Mouse (Mus musculus) lung, postnatal 0 days (tissue): ENCODE data around the gene Aph1a. TPM values are rescaled to one million over a fixed set of nuclear protein-coding genes. Genes with fewer than 3 reads are reported as not detected.

ENCODE experiments used
- ATAC-seq: fragments of 200-750 bp; cut with Nextera tagmentation; 2 replicates; pipeline ENCODE4 v1.8.0; 2017; ENCODE audit warnings: moderate library complexity
- DNase-seq: peaks from one replicate; pipeline ENCODE4 v3.0.0-alpha.2; 2016; ENCODE audit warnings: low spot score
- H3K27ac ChIP-seq: fragments of 300-500 bp; sonication (generic); 2 replicates; pipeline ENCODE4 v1.5.1; 2014; ENCODE audit warnings: antibody characterized with exemption, mild to moderate bottlenecking, low read length, mixed read lengths
- H3K27me3 ChIP-seq: fragments of 300-500 bp; sonication (generic); replicated peaks from 2 replicates; pipeline ENCODE4 v1.6.1; 2014; ENCODE audit warnings: low read length, mixed read lengths; ENCODE audit not compliant: insufficient read depth
- H3K36me3 ChIP-seq: fragments of 300-500 bp; sonication (generic); 2 replicates; pipeline ENCODE4 v1.6.1; 2014; ENCODE audit warnings: low read length, mixed read lengths; ENCODE audit not compliant: insufficient read depth
- H3K4me1 ChIP-seq: fragments of 300-500 bp; sonication (generic); 2 replicates; pipeline ENCODE4 v1.6.1; 2014; ENCODE audit warnings: antibody characterized with exemption, low read depth, low read length, mixed read lengths; ENCODE audit not compliant: insufficient read depth
- H3K4me2 ChIP-seq: fragments of 300-500 bp; sonication (generic); replicated peaks from 2 replicates; pipeline ENCODE4 v1.6.1; 2014; ENCODE audit warnings: low read depth, mild to moderate bottlenecking, low read length, moderate library complexity, mixed read lengths
- H3K4me3 ChIP-seq: fragments of 300-500 bp; sonication (generic); 2 replicates; pipeline ENCODE4 v1.5.1; 2014; ENCODE audit warnings: low read depth, low read length
- H3K9ac ChIP-seq: fragments of 300-500 bp; sonication (generic); replicated peaks from 2 replicates; pipeline ENCODE4 v1.6.1; 2014; ENCODE audit warnings: low read depth, mild to moderate bottlenecking
- H3K9me3 ChIP-seq: fragments of 300-500 bp; sonication (generic); 2 replicates; pipeline ENCODE4 v1.6.1; 2016; ENCODE audit warnings: low read length, mixed read lengths
- CTCF ChIP-seq: IDR thresholded peaks from 2 replicates; pipeline ENCODE4 v1.5.1; 2016; ENCODE audit warnings: antibody characterized with exemption, mild to moderate bottlenecking
- EP300 ChIP-seq: IDR thresholded peaks from 2 replicates; pipeline ENCODE4 v1.6.1; 2016; ENCODE audit warnings: antibody characterized with exemption, mild to moderate bottlenecking, control low read depth
- WGBS: fragments of 180-500 bp; shearing (Covaris S2); extraction: QIAGEN DNeasy Blood & Tissue Kit; methylation state at CpG from one replicate; pipeline ENCODE4 v1.1.7; 2014; 5-methylcytosine and 5-hydroxymethylcytosine counted together
- polyA plus RNA-seq: library from polyadenylated mRNA; unstranded; fragments of >200 nt; fragmentation: Nextera tagmentation; extraction: Ambion mirVana; gene quantifications from 2 replicates; pipeline ENCODE4 v1.2.1, GENCODE M21; 2015

Gene Aph1a
- polyA plus RNA-seq, 1 experiment from 2014 or later, result 48.6 TPM

DNA sequence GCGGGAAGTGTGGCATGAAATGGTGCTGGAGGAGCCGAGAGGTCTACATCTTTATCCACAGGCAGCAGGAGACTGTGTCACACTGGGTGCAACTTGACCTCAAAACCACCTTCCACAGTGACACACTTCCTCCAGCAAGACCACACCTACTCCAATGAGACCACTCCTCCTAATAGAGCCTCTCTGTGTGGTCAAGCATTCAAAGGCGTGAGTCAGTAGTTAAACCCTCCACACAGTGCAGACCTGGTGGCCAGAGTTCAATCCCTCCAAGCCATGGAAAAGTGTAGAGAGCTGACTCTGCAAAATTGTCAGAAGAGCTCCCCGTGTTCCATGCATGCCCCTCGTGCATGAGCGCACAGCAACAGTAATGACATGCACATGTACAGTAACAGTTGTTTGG is 49.0 kb downstream of the Aph1a start:
- Histone ChIP-seq H3K27ac (no peak overlapping the region), H3K9me3 (no peaks in the 10 kb centered on the region), H3K4me3 (no peak overlapping the region), H3K4me1 (no peaks in the 10 kb centered on the region), H3K9ac (no peak overlapping the region), H3K27me3 (no peaks in the 10 kb centered on the region), H3K36me3 (peaks cover 27% of the 10 kb centered on the region; the same call in 1 of the 2 replicates), H3K4me2 (no peak overlapping the region)
- ATAC-seq, result no peak
- TF ChIP-seq CTCF (no peak), EP300 (no peak)
- 86% methylated on average over 6 of the region's 6 CpGs for WGBS
- DNase-seq, result no peak

DNA sequence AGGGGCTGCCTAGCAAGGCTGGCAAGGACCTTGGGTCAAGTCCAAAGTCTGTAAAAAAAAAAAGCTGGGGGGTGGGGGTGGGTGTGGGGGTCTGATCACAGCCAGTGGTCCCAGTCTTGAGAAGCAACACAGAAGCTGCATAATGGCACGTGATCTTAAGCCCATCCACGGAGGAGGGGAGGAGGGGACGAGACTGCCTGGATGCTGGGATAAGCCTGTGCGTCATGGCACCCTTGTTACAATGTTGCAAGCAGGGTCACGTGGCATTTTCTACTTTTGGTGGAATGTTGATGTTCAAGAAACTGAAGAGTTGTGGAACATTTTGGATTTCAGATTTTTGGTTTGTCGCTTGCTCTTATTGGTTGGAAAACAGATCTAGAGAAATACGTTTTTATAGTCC is 49.5 kb downstream of the Aph1a start:
- Histone ChIP-seq H3K4me1 (no peaks in the 10 kb centered on the region), H3K27ac (no peak overlapping the region), H3K4me3 (no peak overlapping the region), H3K9ac (no peak overlapping the region), H3K36me3 (peaks cover 27% of the 10 kb centered on the region; the same call in 1 of the 2 replicates), H3K27me3 (no peaks in the 10 kb centered on the region), H3K4me2 (no peak overlapping the region), H3K9me3 (no peaks in the 10 kb centered on the region)
- WGBS, result 96% methylated on average over 7 of the region's 7 CpGs
- TF ChIP-seq EP300 (no peak), CTCF (no peak)
- ATAC-seq, result no peak
- DNase-seq, result no peak

DNA sequence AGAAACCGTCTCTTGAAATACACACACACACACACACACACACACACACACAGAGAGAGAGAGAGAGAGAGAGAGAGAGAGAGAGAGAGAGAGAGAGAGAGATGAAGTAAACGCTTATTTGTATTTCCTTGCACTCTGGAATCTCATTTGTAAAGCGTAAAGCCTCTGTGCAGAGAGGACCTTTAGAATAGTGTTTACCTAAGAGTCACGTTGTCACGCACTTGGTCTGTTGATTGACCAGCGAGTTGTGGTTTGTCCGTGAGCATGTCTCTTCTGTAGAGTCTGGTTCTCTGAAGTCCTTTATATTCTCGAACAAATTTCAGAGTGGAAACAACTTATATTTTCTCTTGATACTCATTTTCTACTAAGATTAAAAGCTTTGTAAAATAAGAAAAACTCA is 51.0 kb downstream of the Aph1a start:
- no peak for DNase-seq

DNA sequence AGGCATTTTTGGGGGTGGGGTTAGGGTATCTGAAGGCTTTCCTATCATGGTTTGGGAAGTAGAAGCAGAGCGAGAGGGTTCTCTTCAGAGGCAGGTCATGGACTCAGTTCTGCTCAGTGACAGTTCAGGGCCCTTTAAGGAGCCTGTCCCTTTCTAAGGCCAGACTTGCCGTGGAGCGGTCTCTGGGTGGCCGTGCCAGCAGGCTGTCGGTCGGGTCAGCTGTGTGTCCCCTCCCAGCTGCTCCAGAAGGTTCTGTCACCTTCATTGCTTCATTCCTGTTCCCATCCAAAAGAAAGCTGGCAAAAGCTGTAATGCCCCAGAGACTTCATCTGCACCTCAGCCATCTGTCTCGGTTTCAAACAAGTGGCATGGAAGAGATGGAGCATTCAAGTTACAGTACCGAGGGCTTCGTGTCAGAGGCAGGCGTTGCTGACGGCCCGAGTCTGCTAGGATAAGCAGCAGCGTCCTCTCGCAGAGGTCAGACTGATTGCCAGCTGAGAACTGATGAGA is 52.0 kb downstream of the Aph1a start:
- 68% methylated on average over 14 of the region's 14 CpGs for WGBS
- TF ChIP-seq EP300 (no peak), CTCF (no peak)

More for the DNA sequence above, 51.0 kb downstream of the Aph1a start:
- Histone ChIP-seq H3K4me3 (no peak overlapping the region), H3K27me3 (no peaks in the 10 kb centered on the region), H3K4me1 (no peaks in the 10 kb centered on the region), H3K27ac (no peak overlapping the region), H3K9me3 (no peaks in the 10 kb centered on the region), H3K4me2 (no peak overlapping the region), H3K36me3 (peaks cover 19% of the 10 kb centered on the region; the same call in 1 of the 2 replicates), H3K9ac (no peak overlapping the region)
- TF ChIP-seq CTCF, result no peak
- TF ChIP-seq EP300, result no peak
- no peak for ATAC-seq
- WGBS, result 72% methylated on average over 8 of the region's 8 CpGs

More for the DNA sequence above, 52.0 kb downstream of the Aph1a start:
- Histone ChIP-seq H3K4me1 (no peaks in the 10 kb centered on the region), H3K4me3 (no peak overlapping the region), H3K27me3 (no peaks in the 10 kb centered on the region), H3K36me3 (peaks cover 19% of the 10 kb centered on the region; the same call in 1 of the 2 replicates), H3K4me2 (no peak overlapping the region), H3K9ac (no peak overlapping the region), H3K27ac (no peak overlapping the region), H3K9me3 (no peaks in the 10 kb centered on the region)
- ATAC-seq (peak; percentile 40; the same call in 1 of the 2 replicates), DNase-seq (peak; percentile 24)

Other genes starting within 250 kb of the Aph1a start
- 99.6 and 101 TPM in 2 replicates for gene Mcl1, start 235.2 kb upstream of the Aph1a start, polyA plus RNA-seq
- 11.8 and 13.2 TPM in 2 replicates for gene Adamtsl4, start 206.1 kb upstream of the Aph1a start, polyA plus RNA-seq
- 94.3 and 107 TPM in 2 replicates for gene Ecm1, start 154.4 kb upstream of the Aph1a start, polyA plus RNA-seq
- gene Tars2, start 133.8 kb upstream of the Aph1a start, polyA plus RNA-seq, result 18.5 and 19.3 TPM in 2 replicates
- gene Rprd2, start 75.1 kb upstream of the Aph1a start, polyA plus RNA-seq, result 12.9 and 14.0 TPM in 2 replicates
- gene Prpf3, start 38.1 kb upstream of the Aph1a start, polyA plus RNA-seq, result 14.3 and 16.0 TPM in 2 replicates
- gene Mrps21, start 22.4 kb upstream of the Aph1a start, polyA plus RNA-seq, result 252 and 273 TPM in 2 replicates
- 2.0 and 3.1 TPM in 2 replicates for gene Ciart, start 11.7 kb upstream of the Aph1a start, polyA plus RNA-seq
- 247 and 252 TPM in 2 replicates for gene BC028528, start 2.0 kb upstream of the Aph1a start, polyA plus RNA-seq
- 4.4 and 4.5 TPM in 2 replicates for gene Car14, start 10.7 kb downstream of the Aph1a start, polyA plus RNA-seq
- 72.5 and 79.6 TPM in 2 replicates for gene Anp32e, start 35.3 kb downstream of the Aph1a start, polyA plus RNA-seq
- 53.5 and 55.4 TPM in 2 replicates for gene Plekho1, start 102.0 kb downstream of the Aph1a start, polyA plus RNA-seq
- 32.3 and 32.8 TPM in 2 replicates for gene Vps45, start 164.5 kb downstream of the Aph1a start, polyA plus RNA-seq
- 30.2 and 30.6 TPM in 2 replicates for gene Otud7b, start 210.6 kb downstream of the Aph1a start, polyA plus RNA-seq